Mouse (Mus musculus): ENCODE data around the gene Celf2.
"Not testable (repeated sequence)": the region's sequence is repeated elsewhere in the genome, so short reads cannot be mapped to it uniquely, and the experiment has no call there.

Celf2 gene

DNA sequence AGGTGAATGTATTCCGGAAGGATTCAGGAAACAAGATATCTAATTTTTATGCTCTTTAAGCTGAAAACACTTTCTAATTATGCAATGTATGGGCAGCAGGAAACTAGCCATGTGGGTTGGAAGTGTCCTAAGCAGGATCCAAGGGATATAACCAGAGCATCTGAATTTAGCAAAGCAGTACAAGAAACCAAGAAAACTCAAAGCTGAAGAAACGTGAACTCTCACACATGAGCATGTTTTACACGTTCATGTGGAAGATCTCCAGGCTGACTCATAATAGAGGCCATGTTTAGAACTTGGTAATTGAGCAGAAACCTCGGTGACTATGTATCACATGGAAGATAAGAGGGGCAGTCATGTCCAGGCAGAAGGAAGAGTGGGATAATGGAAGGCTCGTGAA lies 120.1 kb downstream of the Celf2 start:
- no peak for DNase-seq

GRCm38 (mm10) chr2:7378736-7379135 lies 130.6 kb downstream of the Celf2 start:
- no peak for DNase-seq

- no peak for DNase-seq
These were observed 131.5 kb downstream of the Celf2 start for GRCm38 (mm10) chr2:7377878-7378277.

DNA sequence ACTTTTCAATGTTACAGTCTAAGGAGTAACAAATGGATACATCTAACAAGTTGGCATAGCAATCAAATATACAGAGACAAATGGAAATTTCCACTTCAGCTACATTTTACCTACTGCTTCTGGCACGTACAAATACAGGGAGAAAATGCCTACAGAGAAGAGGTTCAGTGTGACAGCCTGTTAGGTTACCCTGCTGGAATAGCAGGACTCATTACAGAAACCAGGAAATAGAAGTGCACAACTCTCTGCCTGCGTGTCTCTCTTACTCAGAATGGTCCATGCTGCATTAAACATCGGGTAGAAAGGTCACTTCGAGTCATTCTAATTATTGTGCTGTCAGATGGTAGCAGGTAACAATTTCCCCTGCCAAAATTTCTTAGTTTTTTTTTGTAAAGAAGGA lies 141.6 kb downstream of the Celf2 start:
- no peak for DNase-seq

DNA sequence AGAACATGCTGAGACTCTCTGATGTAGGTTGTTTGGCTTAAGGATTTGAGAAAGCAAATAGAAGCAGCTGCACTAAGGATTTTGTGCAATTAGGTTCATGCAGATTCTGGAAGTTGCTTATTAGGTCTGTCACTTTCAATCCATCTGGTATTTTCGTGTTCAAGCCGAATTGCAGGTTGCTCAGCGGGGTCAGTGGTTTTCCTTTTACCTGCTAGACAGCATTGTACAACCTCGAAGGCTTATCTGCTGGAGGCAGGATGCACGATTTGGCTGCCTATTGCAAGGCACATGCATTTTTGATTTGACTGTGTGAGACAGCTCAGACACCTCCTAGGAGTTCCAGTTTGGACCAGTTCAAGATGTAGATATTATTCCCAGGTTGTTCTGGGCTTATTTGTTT lies 149.8 kb downstream of the Celf2 start:
- no peak for DNase-seq

DNA sequence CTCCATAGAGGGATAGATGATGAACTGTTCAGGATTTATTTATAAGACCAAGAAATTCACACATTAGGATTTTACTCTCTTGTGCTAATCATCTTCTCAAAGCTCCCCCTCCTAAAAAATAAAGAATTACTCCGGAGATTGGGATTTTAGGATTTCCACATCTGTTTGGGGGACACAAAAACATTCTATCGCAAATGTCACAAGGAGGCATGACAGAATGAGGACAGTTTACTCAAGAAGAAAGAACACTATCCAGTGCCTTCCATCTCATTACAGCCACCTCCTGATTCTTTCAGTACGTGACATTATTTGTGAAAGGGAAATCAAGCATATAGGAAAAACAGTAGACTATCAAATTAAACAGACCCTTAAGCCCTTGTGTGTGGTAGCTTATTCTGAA lies 150.5 kb downstream of the Celf2 start:
- no peak for DNase-seq

GRCm38 (mm10) chr2:7351234-7351633 lies 158.1 kb downstream of the Celf2 start:
- no peak for DNase-seq

DNA sequence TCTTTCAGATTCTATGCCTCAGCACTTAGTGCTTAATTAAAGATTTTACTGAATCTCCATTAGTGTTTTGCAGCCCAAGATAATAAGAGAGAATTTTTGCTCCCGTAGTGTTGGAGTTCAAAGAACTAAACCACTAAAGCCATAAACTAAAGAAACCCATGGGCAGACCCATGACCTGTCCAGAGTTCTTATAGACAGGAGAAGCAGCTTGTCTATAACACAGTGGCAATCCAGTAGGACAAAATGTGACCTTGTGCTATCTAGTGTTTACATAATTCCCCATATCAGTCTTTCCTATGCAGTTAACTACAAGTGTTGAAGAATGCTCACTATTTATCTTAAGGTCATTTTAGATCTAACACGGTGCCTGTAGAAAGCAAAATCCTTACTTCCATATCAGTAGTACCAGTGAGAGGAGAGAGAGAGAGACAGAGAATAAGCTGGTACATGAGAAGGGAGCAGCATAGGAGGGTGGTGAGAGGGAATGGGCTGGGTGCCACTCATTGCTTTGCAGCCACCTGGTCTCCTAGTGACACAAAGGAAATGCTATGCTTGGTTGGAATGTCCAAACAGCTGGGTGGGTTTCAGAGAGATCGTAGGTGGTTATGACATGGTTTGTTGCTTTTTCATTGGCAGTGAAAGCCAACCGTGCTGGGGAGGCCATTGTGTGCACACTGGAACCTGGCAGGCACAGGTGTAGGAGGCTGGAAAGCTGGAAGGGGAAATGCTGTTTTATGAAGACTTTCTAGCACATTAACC lies 162.5 kb downstream of the Celf2 start:
- DNase-seq = peak; percentile 60

GRCm38 (mm10) chr2:7344951-7345350 lies 164.4 kb downstream of the Celf2 start:
- DNase-seq = no peak

- no peak for DNase-seq
These were observed 166.4 kb downstream of the Celf2 start for GRCm38 (mm10) chr2:7342911-7343478.

DNA sequence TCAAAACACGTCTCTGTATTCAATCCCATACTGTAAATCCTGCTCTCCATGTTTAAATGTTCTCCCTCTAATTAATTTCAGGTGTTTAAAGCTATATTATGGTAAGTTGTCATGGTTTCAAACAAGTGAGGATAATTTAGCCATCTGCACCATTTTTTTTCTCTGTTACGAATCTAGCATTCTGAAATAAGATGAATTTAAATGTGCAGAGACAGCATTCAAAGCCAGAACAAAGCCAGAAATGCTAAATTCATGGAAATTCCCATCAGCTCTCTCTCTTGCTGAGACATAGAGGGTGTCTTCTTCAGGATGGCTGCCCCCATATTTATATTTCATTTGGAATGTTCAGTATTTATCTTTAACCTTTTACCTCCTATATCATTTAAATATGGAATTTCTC lies 174.5 kb downstream of the Celf2 start:
- DNase-seq = no peak

GRCm38 (mm10) chr2:7328018-7328899 lies 181.1 kb downstream of the Celf2 start:
- DNase-seq = no peak

- DNase-seq = no peak
These were observed 189.6 kb downstream of the Celf2 start for GRCm38 (mm10) chr2:7319760-7320159.

DNA sequence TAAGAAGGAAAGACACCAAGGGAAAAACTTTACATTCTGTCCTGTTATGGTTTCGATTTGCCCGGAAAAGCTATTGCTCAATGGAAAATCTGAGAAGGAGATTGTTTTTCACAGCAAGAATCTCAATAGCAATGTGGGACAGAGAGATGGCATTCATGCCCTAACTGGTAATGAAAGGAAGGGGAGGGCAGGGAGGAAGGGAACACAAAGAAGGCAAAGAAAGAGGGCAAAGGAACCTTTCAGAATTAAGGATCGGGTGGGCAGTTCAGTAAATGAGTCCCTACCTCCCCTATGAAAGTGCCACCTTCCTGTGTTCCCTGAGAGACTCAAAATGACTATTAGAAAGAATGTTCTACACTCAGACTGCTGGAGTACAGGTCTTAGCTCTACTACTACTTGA lies 197.6 kb downstream of the Celf2 start:
- no peak for DNase-seq

- no peak for DNase-seq
These were observed 198.6 kb downstream of the Celf2 start for GRCm38 (mm10) chr2:7310840-7311182.

DNA sequence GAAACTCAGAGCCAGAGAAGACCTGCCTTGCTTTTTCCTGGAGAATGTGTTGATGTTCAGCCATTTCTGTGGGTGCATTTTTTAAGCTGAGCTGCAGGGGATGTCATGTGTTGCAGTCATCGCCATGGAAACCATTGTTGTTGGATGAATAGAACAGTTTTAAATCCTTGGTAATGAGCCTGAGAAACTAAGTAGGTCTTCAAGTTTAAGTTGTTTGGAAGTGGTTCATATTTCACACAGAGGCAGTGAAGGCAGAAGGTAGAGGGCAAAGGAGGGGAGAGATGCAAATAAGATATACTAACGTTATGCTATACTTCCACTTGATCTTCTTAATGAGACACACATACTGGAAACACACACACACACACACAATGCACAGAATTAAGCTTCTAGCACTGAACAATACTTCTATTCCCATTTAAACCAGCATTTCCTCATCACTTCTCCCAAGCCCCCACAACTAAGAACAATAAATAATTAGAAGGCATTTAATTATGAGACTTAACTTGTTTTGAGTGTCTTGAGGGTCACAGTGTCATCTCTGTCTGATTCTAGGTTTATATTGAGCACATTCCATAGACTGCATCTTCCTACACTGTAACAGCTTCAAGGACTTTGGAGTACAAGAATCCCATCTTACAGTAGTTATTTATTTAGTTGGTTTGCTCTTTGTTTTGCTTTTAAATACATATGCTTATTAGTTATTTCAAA lies 199.1 kb downstream of the Celf2 start:
- DNase-seq = no peak

GRCm38 (mm10) chr2:7309324-7309723 lies 200.0 kb downstream of the Celf2 start:
- DNase-seq = no peak

- no peak for DNase-seq
These were observed 200.6 kb downstream of the Celf2 start for GRCm38 (mm10) chr2:7308731-7309130.

GRCm38 (mm10) chr2:7287434-7287833 lies 221.9 kb downstream of the Celf2 start:
- no peak for DNase-seq

- DNase-seq = no peak
These were observed 236.1 kb downstream of the Celf2 start for GRCm38 (mm10) chr2:7273214-7273613.

- peak; percentile 85 for DNase-seq
These were observed 239.3 kb downstream of the Celf2 start for GRCm38 (mm10) chr2:7270051-7270450.

GRCm38 (mm10) chr2:7267166-7267565 lies 242.2 kb downstream of the Celf2 start:
- DNase-seq = no peak

DNA sequence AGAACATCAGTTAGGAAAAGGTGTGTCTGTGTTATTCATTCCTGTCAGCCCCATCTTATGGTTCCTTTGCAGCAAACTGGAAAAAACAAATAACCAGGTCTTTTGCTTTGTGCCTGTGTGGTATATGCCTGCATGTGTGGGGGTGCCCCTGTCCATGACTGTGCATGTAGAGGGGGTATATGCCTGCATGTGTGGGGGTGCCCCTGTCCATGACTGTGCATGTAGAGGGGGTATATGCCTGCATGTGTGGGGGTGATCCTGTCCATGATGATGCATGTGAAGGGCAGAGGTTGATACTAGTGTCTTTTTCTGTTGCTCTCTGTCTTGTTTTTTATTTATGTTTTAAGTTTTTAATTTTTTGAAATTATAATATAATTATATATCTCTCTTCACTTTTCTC lies 246.7 kb downstream of the Celf2 start:
- DNase-seq = not testable (repeated sequence)

Data from right cerebral cortex, postnatal 25 days (tissue).